Mouse (Mus musculus) heart, adult 8-10 months (tissue): ENCODE data around the gene Aph1a. TPM values are rescaled to one million over a fixed set of nuclear protein-coding genes. Genes with fewer than 3 reads are reported as not detected.
"Not testable (repeated sequence)": the region's sequence is repeated elsewhere in the genome, so short reads cannot be mapped to it uniquely, and the experiment has no call there.

ENCODE experiments used
- DNase-seq: peaks from one replicate; pipeline ENCODE4 v3.0.0; 2022; ENCODE audit warnings: low spot score
- total RNA-seq, 4 experiments: library from RNA; stranded (reverse); gene quantifications; 2 replicates each; pipeline ENCODE4 v1.2.4; 2022

The Aph1a gene
- 100 to 1,000 TPM; 102 to 115 (median 107) TPM for total RNA-seq

DNA sequence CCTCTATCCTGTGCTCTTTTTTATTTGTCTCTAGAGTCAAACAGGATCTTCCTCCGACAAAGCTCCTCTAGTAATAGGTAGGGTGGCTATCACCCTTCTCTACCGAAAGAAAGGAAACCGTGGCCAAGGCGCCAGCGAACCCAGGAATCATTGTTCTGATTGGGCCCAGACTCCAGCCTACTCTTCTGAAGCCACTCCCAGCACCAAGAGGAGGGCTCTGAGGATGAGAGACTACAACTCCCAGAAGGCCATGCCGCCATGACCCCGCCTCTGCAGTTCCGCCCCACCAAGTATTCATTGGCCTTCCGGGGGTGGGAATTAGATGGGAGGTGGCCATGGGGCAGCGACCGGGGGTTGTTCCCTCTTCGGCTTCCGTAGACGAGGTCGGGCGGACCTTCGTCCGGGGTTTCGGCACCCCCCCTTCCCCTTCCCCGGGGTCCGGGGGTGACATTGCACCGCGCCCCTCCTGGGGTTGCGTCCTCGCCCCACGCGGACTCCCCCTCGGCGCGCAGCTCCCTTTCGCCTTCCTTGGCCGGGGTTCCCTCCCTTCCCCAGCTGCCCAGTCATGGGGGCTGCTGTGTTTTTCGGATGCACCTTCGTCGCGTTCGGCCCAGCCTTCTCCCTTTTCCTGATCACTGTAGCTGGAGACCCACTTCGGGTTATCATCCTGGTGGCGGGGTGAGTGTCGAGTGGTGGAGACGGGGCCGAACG is at the start of gene Aph1a:
Aph1a (plus strand) TSS at position 364 of the 711 bp plus-strand sequence.
- peak; percentile 99 for DNase-seq

DNA sequence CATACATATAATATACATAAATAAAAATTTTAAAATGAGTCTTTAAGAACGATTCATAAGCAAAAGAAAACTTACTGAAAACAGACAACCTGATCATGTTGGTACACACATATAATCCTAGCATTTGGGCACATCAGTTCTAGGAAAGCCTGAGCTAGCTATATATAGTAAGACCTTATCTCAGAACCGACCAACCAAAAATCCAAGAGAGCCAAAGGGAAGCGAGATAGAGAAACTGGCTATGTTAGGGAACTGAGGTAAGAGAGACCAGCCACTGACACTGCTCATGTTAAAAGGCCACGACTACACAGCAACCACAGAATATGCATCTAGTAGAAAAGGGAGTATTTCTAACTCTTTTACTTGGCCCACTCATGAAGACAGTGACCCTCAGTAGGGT is 43.2 kb upstream of the Aph1a start:
- no peak for DNase-seq

DNA sequence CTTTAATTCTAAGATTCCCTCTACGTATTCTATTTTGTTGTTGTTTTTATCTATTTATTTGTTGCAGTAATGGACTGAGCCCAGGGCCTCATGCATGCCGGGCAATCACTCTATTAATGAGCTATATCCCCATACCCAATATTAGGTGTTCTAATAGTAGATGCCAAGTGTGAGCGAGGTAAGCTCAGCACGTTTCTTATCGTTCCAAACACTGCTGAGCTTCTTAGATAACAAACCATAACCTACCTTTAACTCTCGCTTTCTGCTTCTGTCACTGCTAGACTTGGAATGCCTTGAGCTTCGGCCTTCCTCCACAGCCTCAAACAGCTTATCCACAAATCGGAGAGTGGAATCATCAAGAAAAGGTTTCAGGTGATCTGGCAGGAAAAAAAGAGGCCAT is 42.5 kb upstream of the Aph1a start:
- DNase-seq, result no peak

DNA sequence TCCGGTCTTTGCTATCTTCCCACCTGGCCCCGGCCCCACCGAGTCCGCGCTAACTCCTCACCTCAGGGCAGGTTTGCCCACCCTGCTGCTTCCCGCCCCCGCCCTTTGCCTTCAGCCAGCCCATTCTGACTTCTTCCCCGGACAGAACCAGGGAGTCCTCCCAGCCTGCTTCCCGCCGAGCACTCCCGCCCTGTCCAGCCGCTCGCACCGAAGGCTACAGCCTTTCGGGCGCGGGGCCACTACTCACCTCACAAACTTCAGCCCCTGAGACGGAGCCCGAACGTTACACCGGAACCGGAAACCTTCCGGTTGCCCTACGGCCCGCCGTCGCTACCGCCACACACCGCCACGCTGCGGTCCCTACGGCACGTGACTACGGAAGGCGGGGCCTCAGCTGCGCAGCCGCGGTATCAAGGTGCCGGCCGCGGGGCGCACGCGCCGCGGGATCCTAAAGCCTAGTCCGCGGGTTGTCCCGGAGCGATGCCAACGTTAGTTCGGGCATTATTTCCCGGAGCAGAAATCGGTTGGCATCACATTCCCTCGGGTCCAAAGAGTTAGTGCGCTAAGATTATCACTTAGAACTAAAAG is 38.2 kb upstream of the Aph1a start, which contains the start of gene Prpf3:
Prpf3 (minus strand) TSS at position 384 of the 588 bp plus-strand sequence.
- peak; percentile 96 for DNase-seq

- no peak for DNase-seq
Measured at GRCm38 (mm10) chr3:95856115-95856514, 37.7 kb upstream of the Aph1a start.

DNA sequence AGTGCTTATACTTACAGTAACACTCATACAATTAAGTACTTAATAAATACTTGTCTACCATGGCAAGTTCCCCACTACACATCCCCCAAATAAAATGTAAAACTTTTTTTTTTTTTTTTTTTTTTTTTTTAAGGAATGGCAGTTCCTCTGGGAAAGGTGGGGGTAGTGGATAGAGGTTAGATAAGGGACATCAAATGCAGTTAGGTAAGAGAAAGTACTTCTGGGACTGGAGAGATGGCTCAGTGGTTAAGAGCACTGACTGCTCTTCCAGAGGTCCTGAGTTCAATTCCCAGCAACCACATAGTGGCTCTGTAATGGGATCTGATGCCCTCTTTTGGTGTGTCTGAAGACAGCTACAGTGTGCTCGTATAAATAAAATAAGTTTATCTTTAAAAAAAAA is 36.7 kb upstream of the Aph1a start:
- DNase-seq, result not testable (repeated sequence)

- not testable (repeated sequence) for DNase-seq
Measured at GRCm38 (mm10) chr3:95858278-95858677, 35.5 kb upstream of the Aph1a start.

DNA sequence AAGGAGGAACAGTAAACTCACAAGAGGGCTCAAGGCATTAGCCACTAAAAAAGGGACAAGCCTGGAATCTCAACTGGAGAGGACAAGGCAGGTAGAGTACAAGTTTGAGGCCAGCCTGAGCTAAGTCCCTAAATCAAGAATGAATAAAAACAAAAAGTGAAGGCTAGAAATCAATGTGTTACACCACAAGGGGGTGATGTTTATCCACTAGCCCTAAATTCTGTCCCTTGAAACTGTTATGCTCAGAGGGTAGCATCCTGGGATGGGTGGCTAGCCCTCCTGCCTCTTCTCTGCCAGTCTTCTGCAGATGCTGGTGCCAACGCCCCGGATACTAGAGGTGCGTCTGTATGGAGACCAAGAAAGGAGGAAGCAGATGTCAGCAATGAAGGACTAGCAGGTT is 33.4 kb upstream of the Aph1a start:
- no peak for DNase-seq

DNA sequence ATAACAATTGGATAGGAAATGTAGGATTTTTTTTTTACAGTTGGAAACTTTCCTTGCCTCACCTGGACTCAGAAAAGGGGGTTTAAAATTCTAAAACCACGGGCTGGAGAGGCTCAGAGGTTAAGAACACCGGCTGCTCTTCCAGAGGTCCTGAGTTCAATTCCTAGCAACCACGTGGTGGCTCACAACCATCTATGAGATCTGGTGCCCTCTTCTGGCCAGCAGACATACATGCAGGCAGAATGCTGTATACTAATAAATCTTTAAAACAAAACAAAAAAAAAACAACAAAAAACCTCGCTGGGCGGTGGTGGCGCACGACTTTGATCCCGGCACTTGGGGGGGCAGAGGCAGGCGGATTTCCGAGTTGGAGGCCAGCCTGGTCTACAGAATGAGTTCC is 32.6 kb upstream of the Aph1a start:
- no peak for DNase-seq

DNA sequence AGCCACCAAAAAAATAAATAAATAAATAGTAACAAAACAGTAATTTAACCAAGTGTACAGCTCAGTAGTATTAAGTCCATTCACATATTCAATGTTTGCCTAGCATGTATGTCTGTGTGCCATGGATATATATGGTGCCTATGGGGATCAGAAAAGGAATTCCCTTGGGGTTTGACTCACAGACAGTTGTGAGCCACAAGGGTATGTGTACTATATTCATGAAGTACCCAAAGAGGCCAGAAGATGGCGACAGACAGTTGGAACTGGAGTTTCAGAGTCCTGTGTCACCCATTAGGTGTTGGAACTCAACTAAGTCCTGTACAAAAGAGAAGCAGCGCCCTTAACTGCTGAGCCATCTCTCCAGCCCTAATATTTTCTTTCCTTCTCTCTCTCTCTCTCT is 32.0 kb upstream of the Aph1a start:
- peak; percentile 89 for DNase-seq

GRCm38 (mm10) chr3:95863578-95863977 is 30.2 kb upstream of the Aph1a start:
- DNase-seq, result no peak

GRCm38 (mm10) chr3:95865050-95865449 is 28.7 kb upstream of the Aph1a start:
- DNase-seq, result peak; percentile 41

GRCm38 (mm10) chr3:95865571-95865970 is 28.2 kb upstream of the Aph1a start:
- DNase-seq, result no peak

DNA sequence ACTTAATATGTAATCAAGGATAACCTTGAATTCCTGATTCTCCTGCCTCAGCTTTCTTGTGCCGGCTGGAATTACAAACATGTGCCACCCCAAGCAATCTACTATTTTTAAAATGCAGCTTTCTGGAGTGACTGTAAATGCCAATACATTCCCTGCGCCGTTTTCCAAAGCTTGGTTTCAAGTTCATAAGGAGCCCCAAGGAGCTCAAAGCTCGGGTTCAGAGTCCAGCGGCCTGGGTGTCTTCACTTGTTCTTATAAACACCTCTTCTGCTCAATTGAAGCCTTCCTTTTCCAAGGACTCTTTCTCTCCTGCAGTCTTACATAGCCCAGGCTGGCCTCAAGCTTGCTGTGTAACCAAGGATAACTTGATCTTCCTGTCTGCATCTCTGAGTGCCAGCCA is 27.7 kb upstream of the Aph1a start:
- DNase-seq, result no peak

- no peak for DNase-seq
Measured at GRCm38 (mm10) chr3:95867408-95867807, 26.4 kb upstream of the Aph1a start.

DNA sequence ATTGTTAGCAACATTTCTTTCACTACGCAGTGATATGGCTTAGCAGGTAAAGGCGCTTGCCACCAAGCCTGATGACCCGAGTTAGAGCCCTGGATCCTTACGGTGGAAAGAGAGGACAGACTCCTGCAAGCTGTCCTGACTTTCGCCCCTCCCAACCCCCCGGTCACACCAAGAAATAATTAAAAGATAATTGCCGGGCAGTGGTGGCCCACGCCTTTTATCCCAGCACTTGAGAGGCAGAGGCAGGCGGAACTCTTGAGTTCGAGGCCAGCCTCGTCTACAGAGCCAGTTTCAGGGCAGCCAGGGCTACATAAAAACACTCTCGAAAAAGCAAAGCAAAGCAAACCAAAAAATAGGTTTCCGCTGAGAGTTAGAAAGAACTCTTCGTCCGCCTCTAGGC is 22.8 kb upstream of the Aph1a start:
- DNase-seq, result no peak

DNA sequence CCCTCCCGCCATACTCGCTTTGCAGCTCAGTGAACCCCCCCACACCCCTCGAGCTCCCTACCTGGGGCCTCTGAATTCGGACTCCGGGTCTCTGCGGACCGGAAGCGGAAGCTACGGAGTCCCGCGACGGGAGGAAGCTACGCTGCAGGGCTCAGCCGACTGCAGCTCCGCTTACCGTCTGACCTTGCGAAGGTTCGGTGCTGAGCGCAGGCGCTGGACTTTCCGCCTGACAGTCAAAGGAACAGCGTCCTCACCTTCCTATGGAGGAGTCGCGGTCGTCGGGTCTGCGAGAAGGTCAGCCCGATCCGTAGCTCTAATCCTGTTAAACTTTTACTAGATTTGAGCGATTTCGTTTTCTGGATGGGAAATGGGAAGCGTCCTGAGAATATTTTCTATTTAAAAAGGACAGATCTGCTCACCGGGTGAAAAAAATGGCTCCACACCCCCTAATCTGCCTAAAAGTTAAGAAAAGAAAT is 22.3 kb upstream of the Aph1a start, which contains the start of gene Mrps21:
Mrps21 (minus strand) TSS at position 128 of the 476 bp plus-strand sequence.
- DNase-seq, result peak; percentile 88

- no peak for DNase-seq
Measured at GRCm38 (mm10) chr3:95872048-95872447, 21.7 kb upstream of the Aph1a start.

DNA sequence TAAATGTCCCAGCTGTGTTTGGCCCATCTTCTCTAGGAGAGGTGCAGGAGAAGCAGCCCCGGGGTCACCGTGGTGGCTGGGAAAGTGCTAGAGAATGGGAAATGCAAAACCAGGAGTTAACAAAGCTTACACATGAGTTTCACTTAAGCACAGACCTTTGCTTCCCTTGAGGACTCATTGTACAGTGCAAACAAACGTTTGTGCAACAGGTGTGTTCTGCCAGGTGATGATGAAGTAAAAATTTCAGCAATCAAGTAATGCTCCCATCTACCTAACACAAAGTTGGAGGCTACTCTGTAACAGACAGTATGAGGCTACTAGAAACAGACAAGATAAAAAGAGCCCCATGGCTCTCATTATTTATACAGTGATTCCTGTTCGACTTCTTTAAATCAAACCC is 14.7 kb upstream of the Aph1a start:
- no peak for DNase-seq

DNA sequence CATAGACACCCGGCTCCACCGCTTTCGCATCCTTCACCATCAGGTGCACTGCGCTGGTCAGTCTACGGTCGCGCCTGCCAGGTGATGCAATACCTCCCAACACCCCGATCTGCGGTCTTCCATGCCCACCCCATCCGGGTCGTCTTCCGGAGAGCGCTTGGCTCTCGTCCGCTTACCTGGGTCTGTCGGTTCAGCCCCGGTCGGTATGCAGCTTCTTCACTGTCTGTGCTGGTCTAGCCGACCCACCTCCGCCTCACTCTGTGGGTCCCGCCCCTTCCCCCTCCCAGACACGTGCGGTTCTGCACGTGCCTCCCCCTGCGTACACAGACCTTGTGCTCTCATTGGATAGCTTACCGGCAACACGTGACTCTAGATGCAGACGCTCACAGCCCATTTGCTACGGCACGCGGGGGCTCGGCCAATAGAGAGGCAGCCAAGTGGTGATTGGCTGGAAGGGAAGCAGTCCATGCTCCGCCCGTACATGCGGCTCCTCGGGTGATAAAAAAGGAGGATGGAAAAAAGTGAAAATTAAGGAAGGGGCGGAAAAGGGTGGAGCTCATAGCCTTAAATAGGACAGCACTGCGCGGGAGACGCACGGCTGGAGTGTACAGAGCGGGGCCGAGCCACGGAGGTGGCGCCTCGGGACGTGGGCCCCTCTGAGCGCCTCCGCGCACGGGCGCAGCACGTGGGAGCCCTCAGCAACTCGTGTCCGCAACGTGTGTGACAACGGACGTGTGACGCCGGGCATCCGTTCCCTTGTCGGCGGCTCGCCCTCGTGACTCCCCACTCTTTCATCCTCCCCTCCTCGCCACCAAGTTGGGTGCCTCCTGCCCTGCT is 11.6 kb upstream of the Aph1a start, which contains the start of gene Ciart:
Ciart (minus strand) TSS at position 273 of the 837 bp plus-strand sequence.
- DNase-seq, result peak; percentile 94

DNA sequence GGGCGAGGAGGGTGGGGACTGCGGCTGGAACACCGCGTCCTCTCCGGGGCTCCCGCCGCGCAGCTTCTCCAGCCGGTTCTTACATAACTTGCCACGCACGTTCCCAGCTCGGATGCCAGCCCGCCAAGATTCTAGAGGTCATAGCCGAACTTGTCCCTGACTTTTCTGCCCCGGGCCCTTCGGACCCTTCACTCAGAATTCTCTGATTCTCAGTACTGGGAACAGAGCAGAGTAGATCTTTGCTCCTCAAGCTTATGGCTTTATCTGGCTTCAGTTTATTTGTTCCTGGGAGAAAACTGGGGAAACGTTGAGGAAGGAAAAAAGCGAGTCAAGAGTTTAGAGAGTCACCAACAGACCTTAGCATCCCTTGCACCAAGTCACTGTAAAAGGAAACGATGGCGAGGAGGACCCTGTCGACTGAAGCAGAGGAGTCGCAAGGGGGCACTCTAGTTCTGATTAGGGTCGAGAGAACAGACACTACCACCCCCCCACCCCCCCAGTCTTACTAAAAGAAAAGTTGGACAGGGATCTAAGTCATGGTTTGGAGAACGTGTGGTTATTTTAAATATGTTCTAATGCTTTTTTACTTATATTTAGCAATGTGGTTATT is 10.8 kb upstream of the Aph1a start:
- DNase-seq, result peak; percentile 74

DNA sequence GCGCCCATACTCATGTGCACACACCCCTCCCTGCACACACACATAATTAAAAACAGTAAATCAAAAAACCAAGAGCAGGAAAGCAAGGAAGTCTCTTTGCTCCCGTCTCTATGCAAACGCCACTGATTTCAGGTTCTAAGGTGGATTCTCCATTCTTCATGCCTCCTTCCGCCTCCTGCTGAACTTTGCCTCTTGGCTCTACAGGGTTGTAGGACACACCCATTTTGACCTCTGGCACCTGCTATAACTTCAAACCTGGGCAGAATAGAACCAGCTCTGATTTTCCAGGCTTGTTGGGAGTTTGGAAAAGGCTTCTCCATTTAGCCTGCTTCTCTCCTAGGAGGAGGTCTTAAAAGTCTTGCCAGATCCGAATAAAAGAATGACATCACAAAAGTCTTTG is 9.4 kb upstream of the Aph1a start:
- DNase-seq, result no peak
